Mouse (Mus musculus) midbrain, embryonic 13.5 days (tissue): ENCODE data around the gene Ythdf2. TPM values are rescaled to one million over a fixed set of nuclear protein-coding genes. Genes with fewer than 3 reads are reported as not detected.
A peak's percentile ranks its signal among the peaks of the same experiment; 100 is the strongest.
"Not testable (repeated sequence)": the region's sequence is repeated elsewhere in the genome, so short reads cannot be mapped to it uniquely, and the experiment has no call there.

Source experiments
- ATAC-seq: fragments of 200-750 bp; cut with Nextera tagmentation; 2 replicates; pipeline ENCODE4 v1.8.0; 2017; ENCODE audit warnings: mild to moderate bottlenecking, moderate TSS enrichment, moderate library complexity
- H3K27ac ChIP-seq: fragments of 300-500 bp; sonication (generic); 2 replicates; pipeline ENCODE4 v1.5.1; 2015; ENCODE audit warnings: inconsistent platforms, mild to moderate bottlenecking, moderate library complexity
- H3K27me3 ChIP-seq: fragments of 300-500 bp; sonication (generic); 2 replicates; pipeline ENCODE4 v1.6.1; 2015; ENCODE audit warnings: mild to moderate bottlenecking, inconsistent platforms
- H3K36me3 ChIP-seq: fragments of 300-500 bp; sonication (generic); 2 replicates; pipeline ENCODE4 v1.6.1; 2015; ENCODE audit warnings: mild to moderate bottlenecking, inconsistent platforms
- H3K4me1 ChIP-seq: fragments of 300-500 bp; sonication (generic); replicated peaks from 2 replicates; pipeline ENCODE4 v1.6.1; 2015; ENCODE audit warnings: inconsistent platforms
- H3K4me2 ChIP-seq: fragments of 300-500 bp; sonication (generic); replicated peaks from 2 replicates; pipeline ENCODE4 v1.6.1; 2015; ENCODE audit warnings: moderate library complexity, mild to moderate bottlenecking, inconsistent platforms
- H3K4me3 ChIP-seq: fragments of 300-500 bp; sonication (generic); replicated peaks from 2 replicates; pipeline ENCODE4 v1.5.1; 2015; ENCODE audit warnings: mild to moderate bottlenecking, inconsistent platforms
- H3K9ac ChIP-seq: fragments of 300-500 bp; sonication (generic); replicated peaks from 2 replicates; pipeline ENCODE4 v1.6.1; 2015; ENCODE audit warnings: mild to moderate bottlenecking, inconsistent platforms
- H3K9me3 ChIP-seq: fragments of 300-500 bp; sonication (generic); 2 replicates; pipeline ENCODE4 v1.6.1; 2016; ENCODE audit warnings: mild to moderate bottlenecking, inconsistent platforms
- WGBS: fragments of 180-500 bp; shearing (Covaris S2); methylation state at CpG from one replicate; pipeline ENCODE4 v1.1.7; 2015; 5-methylcytosine and 5-hydroxymethylcytosine counted together
- polyA plus RNA-seq: library from polyadenylated mRNA; unstranded; fragments of >200 nt; fragmentation: Nextera tagmentation; extraction: Ambion mirVana; gene quantifications from 2 replicates; pipeline ENCODE4 v1.2.1, GENCODE M21; 2015

Ythdf2 gene
- polyA plus RNA-seq, 1 experiment from 2014 or later: 146 TPM

- Histone ChIP-seq H3K27me3 (no peaks in the 10 kb centered on the region), H3K4me3 (no peak overlapping the region), H3K4me1 (no peaks in the 10 kb centered on the region), H3K36me3 (peaks cover 92% of the 10 kb centered on the region), H3K27ac (no peak overlapping the region), H3K9ac (no peak overlapping the region), H3K4me2 (no peak overlapping the region), H3K9me3 (no peaks in the 10 kb centered on the region)
- ATAC-seq: no peak
- 92% methylated on average over 4 of the region's 4 CpGs for WGBS
These were observed 26.3 kb upstream of the Ythdf2 start for GRCm38 (mm10) chr4:132238356-132238755.

GRCm38 (mm10) chr4:132234710-132235109 lies 22.6 kb upstream of the Ythdf2 start:
- 94% methylated on average over 8 of the region's 8 CpGs for WGBS
- no peaks in the 10 kb centered on the region for H3K27me3 ChIP-seq
- no peak overlapping the region for H3K27ac ChIP-seq
- H3K4me1 ChIP-seq: no peaks in the 10 kb centered on the region
- H3K4me2 ChIP-seq: no peak overlapping the region
- no peak overlapping the region for H3K4me3 ChIP-seq
- H3K9ac ChIP-seq: no peak overlapping the region
- ATAC-seq: no peak
- H3K9me3 ChIP-seq: no peaks in the 10 kb centered on the region
- H3K36me3 ChIP-seq: peaks cover 94% of the 10 kb centered on the region

GRCm38 (mm10) chr4:132230422-132230821 lies 18.3 kb upstream of the Ythdf2 start:
- peaks cover 92% of the 10 kb centered on the region for H3K36me3 ChIP-seq

GRCm38 (mm10) chr4:132222001-132222400 lies 9.9 kb upstream of the Ythdf2 start:
- not testable (repeated sequence) for H3K4me1 ChIP-seq, H3K9me3 ChIP-seq, ATAC-seq, H3K9ac ChIP-seq, H3K27ac ChIP-seq, H3K27me3 ChIP-seq, H3K4me2 ChIP-seq, H3K4me3 ChIP-seq
- 90% methylated on average over 5 of the region's 5 CpGs for WGBS
- H3K36me3 ChIP-seq: peaks cover 48% of the 10 kb centered on the region

More at GRCm38 (mm10) chr4:132230422-132230821, 18.3 kb upstream of the Ythdf2 start:
- no peak overlapping the region for H3K9ac ChIP-seq
- H3K27ac ChIP-seq: no peak overlapping the region
- no peaks in the 10 kb centered on the region for H3K9me3 ChIP-seq
- H3K27me3 ChIP-seq: no peaks in the 10 kb centered on the region
- no peak overlapping the region for H3K4me2 ChIP-seq
- 97% methylated on average over 5 of the region's 5 CpGs for WGBS
- H3K4me3 ChIP-seq: no peak overlapping the region
- no peaks in the 10 kb centered on the region for H3K4me1 ChIP-seq
- no peak for ATAC-seq

- not testable (repeated sequence) for H3K4me1 ChIP-seq, H3K9me3 ChIP-seq, H3K9ac ChIP-seq, ATAC-seq, H3K4me2 ChIP-seq, H3K27me3 ChIP-seq, H3K27ac ChIP-seq, H3K4me3 ChIP-seq
- H3K36me3 ChIP-seq: peaks cover 17% of the 10 kb centered on the region; the same call in 1 of the 2 replicates
- WGBS: 80% methylated on average over 6 of the region's 6 CpGs
These were observed 6.3 kb upstream of the Ythdf2 start for GRCm38 (mm10) chr4:132218439-132218838.

GRCm38 (mm10) chr4:132217781-132218180 lies 5.7 kb upstream of the Ythdf2 start:
- Histone ChIP-seq H3K27ac (no peak overlapping the region), H3K9me3 (no peaks in the 10 kb centered on the region), H3K9ac (no peak overlapping the region), H3K27me3 (no peaks in the 10 kb centered on the region), H3K36me3 (peaks cover 11% of the 10 kb centered on the region; the same call in 1 of the 2 replicates), H3K4me1 (no peaks in the 10 kb centered on the region), H3K4me3 (no peak overlapping the region), H3K4me2 (no peak overlapping the region)
- ATAC-seq: no peak
- WGBS: 95% methylated on average over 2 of the region's 2 CpGs

GRCm38 (mm10) chr4:132216602-132217001 lies 4.5 kb upstream of the Ythdf2 start:
- ATAC-seq: no peak
- 81% methylated on average over 1 of the region's 1 CpGs for WGBS
- no peak overlapping the region for H3K27ac ChIP-seq
- H3K36me3 ChIP-seq: 0 out of 2 replicates have a peak, but pooled peaks cover 3% of the 10 kb centered on the region
- no peak overlapping the region for H3K4me2 ChIP-seq
- H3K9me3 ChIP-seq: no peaks in the 10 kb centered on the region
- H3K27me3 ChIP-seq: no peaks in the 10 kb centered on the region
- H3K4me3 ChIP-seq: no peak overlapping the region
- H3K4me1 ChIP-seq: 0 out of 2 replicates have a peak, but pooled peaks cover 4% of the 10 kb centered on the region
- H3K9ac ChIP-seq: no peak overlapping the region

GRCm38 (mm10) chr4:132214847-132215246 lies 2.7 kb upstream of the Ythdf2 start:
- Histone ChIP-seq H3K27ac (no peak overlapping the region), H3K4me2 (no peak overlapping the region), H3K4me3 (no peak overlapping the region), H3K9me3 (no peaks in the 10 kb centered on the region), H3K36me3 (no peaks in the 10 kb centered on the region), H3K9ac (no peak overlapping the region), H3K27me3 (no peaks in the 10 kb centered on the region), H3K4me1 (peaks cover 13% of the 10 kb centered on the region)
- no peak for ATAC-seq
- WGBS: 77% methylated on average over 4 of the region's 4 CpGs

GRCm38 (mm10) chr4:132211091-132211942 lies 786 bp downstream of the Ythdf2 start:
- Histone ChIP-seq H3K9ac (peak overlapping the region; percentile 100), H3K27me3 (no peaks in the 10 kb centered on the region), H3K4me2 (peak overlapping the region; percentile 90), H3K4me3 (peak overlapping the region; percentile 100), H3K27ac (peak overlapping the region; percentile 95), H3K36me3 (peaks cover 21% of the 10 kb centered on the region), H3K4me1 (peaks cover 33% of the 10 kb centered on the region), H3K9me3 (no peaks in the 10 kb centered on the region)
- ATAC-seq: peak; percentile 91
- WGBS: under 1% methylated on average over 70 of the region's 89 CpGs

GRCm38 (mm10) chr4:132210325-132210724 lies 1.8 kb downstream of the Ythdf2 start:
- H3K36me3 ChIP-seq: peaks cover 30% of the 10 kb centered on the region
- no peak for ATAC-seq
- no peak overlapping the region for H3K27ac ChIP-seq
- peak overlapping the region; percentile 100 for H3K4me3 ChIP-seq
- peak overlapping the region; percentile 90 for H3K4me2 ChIP-seq
- peaks cover 33% of the 10 kb centered on the region for H3K4me1 ChIP-seq
- no peaks in the 10 kb centered on the region for H3K27me3 ChIP-seq
- H3K9me3 ChIP-seq: no peaks in the 10 kb centered on the region
- peak overlapping the region; percentile 100 for H3K9ac ChIP-seq
- WGBS: 54% methylated on average over 2 of the region's 2 CpGs

GRCm38 (mm10) chr4:132209299-132209698 lies 2.8 kb downstream of the Ythdf2 start:
- H3K4me3 ChIP-seq: peak overlapping the region; percentile 10; the same call in 1 of the 2 replicates
- 94% methylated on average over 2 of the region's 2 CpGs for WGBS
- H3K9me3 ChIP-seq: no peaks in the 10 kb centered on the region
- H3K27me3 ChIP-seq: no peaks in the 10 kb centered on the region
- no peak overlapping the region for H3K9ac ChIP-seq
- H3K4me2 ChIP-seq: peak overlapping the region; percentile 25; the same call in 1 of the 2 replicates
- peaks cover 37% of the 10 kb centered on the region for H3K4me1 ChIP-seq
- no peak for ATAC-seq
- H3K36me3 ChIP-seq: peaks cover 40% of the 10 kb centered on the region
- no peak overlapping the region for H3K27ac ChIP-seq

GRCm38 (mm10) chr4:132207280-132207679 lies 4.8 kb downstream of the Ythdf2 start:
- H3K4me2 ChIP-seq: no peak overlapping the region
- peaks cover 61% of the 10 kb centered on the region for H3K36me3 ChIP-seq
- peaks cover 52% of the 10 kb centered on the region for H3K4me1 ChIP-seq
- no peaks in the 10 kb centered on the region for H3K9me3 ChIP-seq
- no peak overlapping the region for H3K4me3 ChIP-seq
- H3K9ac ChIP-seq: no peak overlapping the region
- H3K27me3 ChIP-seq: no peaks in the 10 kb centered on the region
- no peak overlapping the region for H3K27ac ChIP-seq
- no peak for ATAC-seq
- 95% methylated on average over 4 of the region's 4 CpGs for whole genome bisulfite sequencing
